Mouse (Mus musculus): ENCODE data around the gene Topbp1.

The Topbp1 gene

GRCm38 (mm10) chr9:103387011-103387653 lies 82.1 kb downstream of the Topbp1 start:
- DNase-seq: no peak

- no peak for DNase-seq
Observed at GRCm38 (mm10) chr9:103389261-103389660, 84.2 kb downstream of the Topbp1 start.

- DNase-seq: no peak
Observed at GRCm38 (mm10) chr9:103391796-103392372, 86.9 kb downstream of the Topbp1 start.

GRCm38 (mm10) chr9:103393256-103393655 lies 88.2 kb downstream of the Topbp1 start:
- no peak for DNase-seq

- DNase-seq: no peak
Observed at GRCm38 (mm10) chr9:103398509-103399157, 93.6 kb downstream of the Topbp1 start.
